Mouse (Mus musculus): Measurements from ENCODE around the gene Ano5. TPM values are rescaled to one million over a fixed set of nuclear protein-coding genes. Genes with fewer than 3 reads are reported as not detected.

Ano5 gene
- polyA plus RNA-seq (2012; fragmentation: generic; extraction: Trizol): not detected

DNA sequence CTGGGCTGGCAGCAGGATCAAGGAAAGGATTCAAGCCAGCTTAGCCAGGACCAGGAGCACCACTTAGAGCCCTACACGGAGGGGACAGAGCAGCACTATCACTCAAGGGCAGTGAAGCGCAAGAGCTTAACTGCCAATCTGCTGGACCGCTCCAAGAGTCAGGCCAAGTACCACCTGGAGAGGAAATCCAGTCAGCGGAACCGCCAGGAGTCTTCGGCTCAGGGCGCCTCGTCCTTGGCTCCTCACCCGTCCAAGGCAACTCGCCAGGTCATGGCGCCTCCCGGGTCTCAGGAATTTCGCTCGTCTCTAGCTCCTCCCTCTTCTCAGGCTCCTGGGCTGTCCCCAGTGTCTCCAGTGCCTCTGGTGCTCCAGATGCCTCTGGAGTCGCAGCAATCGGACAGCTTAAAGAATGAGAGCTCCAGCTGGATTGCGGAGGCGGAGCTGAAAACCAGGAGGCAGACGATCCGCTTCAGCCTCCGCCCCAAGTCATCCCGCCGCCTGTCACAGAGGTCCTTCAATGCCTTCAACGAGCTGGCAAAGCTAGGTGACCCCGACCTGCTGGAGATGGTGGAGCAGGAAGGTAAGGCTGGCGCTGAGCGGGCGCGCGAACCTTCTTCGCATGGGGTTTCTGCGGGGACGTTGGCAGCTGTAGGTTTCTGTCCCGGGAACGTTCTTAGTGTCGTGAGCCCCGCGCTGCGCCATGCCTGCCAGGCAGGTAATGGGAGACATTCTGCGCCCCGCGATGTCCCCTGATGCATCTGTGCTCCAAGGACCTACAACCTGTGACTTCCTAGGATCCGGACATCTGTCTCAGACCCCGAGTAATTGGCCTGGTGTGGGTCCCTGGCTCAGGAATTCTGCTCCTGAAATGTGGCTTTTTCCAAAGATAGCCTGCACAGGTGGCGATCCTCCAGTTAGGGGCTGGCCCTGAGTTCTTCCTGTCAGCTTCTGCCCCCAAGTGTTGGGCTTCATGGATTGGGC is at the start of gene Ano5:
TSS of gene Ano5 (plus strand) at position 359 of the 981 bp plus-strand sequence.

GRCm38 (mm10) chr7:51621694-51622145 is 110.9 kb downstream of the Ano5 start, which contains the start of gene Slc17a6:
Gene Slc17a6, plus strand, starts transcription at chr7:51622006.

Other genes starting within 250 kb of the Ano5 start
- gene Slc17a6, start 111.0 kb downstream of the Ano5 start, polyA plus RNA-seq (2012; fragmentation: generic; extraction: Trizol): not detected

All from C3H10T1/2 (cell line).